Mouse (Mus musculus): ENCODE data around the gene Gm4498. TPM values are rescaled to one million over a fixed set of nuclear protein-coding genes. Genes with fewer than 3 reads are reported as not detected.

The Gm4498 gene
- not detected in 2 replicates for polyA plus RNA-seq (2015; fragmentation: Nextera tagmentation; extraction: Ambion mirVana)

GRCm38 (mm10) chr7:20233728-20234127 lies at the start of gene Gm4498:
Gene Gm4498 (minus strand): TSS chr7:20233828.

DNA sequence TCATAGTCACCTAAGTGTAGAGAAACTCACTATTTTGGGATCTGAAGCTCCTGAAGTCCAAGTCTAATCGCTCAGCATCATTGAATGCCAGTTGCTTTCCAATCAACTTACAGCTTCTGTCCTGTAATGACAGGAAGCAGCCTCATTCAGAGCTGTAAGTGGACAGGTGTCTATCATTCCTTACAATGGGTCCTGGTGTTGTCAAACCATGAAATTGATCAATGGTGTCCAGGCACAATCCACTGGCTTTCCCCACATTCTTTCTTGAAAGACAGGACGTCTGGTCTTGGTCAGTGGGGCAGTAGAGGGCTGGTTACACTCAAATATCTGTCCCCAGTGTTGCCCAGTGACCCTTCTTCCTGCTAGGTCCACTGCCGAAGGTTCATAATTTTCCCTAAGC lies 29.1 kb upstream of the Gm4498 start, which contains the start of gene Gm5890:
Gene Gm5890 (minus strand): TSS at position 101 of the 400 bp plus-strand sequence.

DNA sequence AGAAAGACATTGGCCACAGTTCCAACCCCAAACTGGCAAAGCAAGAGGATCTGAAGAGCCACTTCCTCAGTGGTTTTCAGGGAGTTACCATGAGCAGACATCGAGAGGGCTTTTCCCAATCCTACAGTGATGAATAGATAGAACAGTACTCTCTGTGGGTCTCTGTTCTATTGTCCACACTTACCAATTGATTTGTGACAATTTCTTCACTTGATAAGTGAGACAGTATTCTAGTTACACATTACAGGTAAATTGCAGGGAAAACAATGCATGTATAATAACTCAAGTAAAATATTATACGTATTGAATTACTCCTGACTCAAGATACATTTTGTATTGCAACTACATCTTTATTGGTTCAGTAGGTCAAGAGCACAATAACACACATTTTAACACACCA lies 28.1 kb downstream of the Gm4498 start, which contains the start of gene Gm6164:
Gene Gm6164 (minus strand): TSS at position 101 of the 400 bp plus-strand sequence.

GRCm38 (mm10) chr7:20193410-20193809 lies 40.2 kb downstream of the Gm4498 start, which contains the start of gene Vmn1r95:
Gene Vmn1r95 (plus strand): TSS chr7:20193710.

Other genes starting within 250 kb of the Gm4498 start
- gene Nlrp9b, start 242.4 kb downstream of the Gm4498 start, polyA plus RNA-seq (2015; fragmentation: Nextera tagmentation; extraction: Ambion mirVana) = not detected in 2 replicates
- gene Vmn1r91, start 134.1 kb downstream of the Gm4498 start, polyA plus RNA-seq (2015; fragmentation: Nextera tagmentation; extraction: Ambion mirVana) = not detected in 2 replicates
- gene Gm16442, start 111.2 kb downstream of the Gm4498 start, polyA plus RNA-seq (2015; fragmentation: Nextera tagmentation; extraction: Ambion mirVana) = not detected in 2 replicates
- not detected in 2 replicates for gene Vmn1r93, start 94.7 kb downstream of the Gm4498 start, polyA plus RNA-seq (2015; fragmentation: Nextera tagmentation; extraction: Ambion mirVana)
- not detected in 2 replicates for gene Vmn1r94, start 65.5 kb downstream of the Gm4498 start, polyA plus RNA-seq (2015; fragmentation: Nextera tagmentation; extraction: Ambion mirVana)
- not detected in 2 replicates for gene Vmn1r95, start 40.1 kb downstream of the Gm4498 start, polyA plus RNA-seq (2015; fragmentation: Nextera tagmentation; extraction: Ambion mirVana)
- not detected in 2 replicates for gene Gm6164, start 28.2 kb downstream of the Gm4498 start, polyA plus RNA-seq (2015; fragmentation: Nextera tagmentation; extraction: Ambion mirVana)
- not detected in 2 replicates for gene Gm5890, start 29.0 kb upstream of the Gm4498 start, polyA plus RNA-seq (2015; fragmentation: Nextera tagmentation; extraction: Ambion mirVana)
- not detected in 2 replicates for gene Gm4133, start 100.2 kb upstream of the Gm4498 start, polyA plus RNA-seq (2015; fragmentation: Nextera tagmentation; extraction: Ambion mirVana)
- gene Gm5728, start 141.6 kb upstream of the Gm4498 start, polyA plus RNA-seq (2015; fragmentation: Nextera tagmentation; extraction: Ambion mirVana) = not detected in 2 replicates
- gene Vmn1r100, start 184.1 kb upstream of the Gm4498 start, polyA plus RNA-seq (2015; fragmentation: Nextera tagmentation; extraction: Ambion mirVana) = not detected in 2 replicates
- gene Vmn1r101, start 208.8 kb upstream of the Gm4498 start, polyA plus RNA-seq (2015; fragmentation: Nextera tagmentation; extraction: Ambion mirVana) = not detected in 2 replicates
- not detected in 2 replicates for gene Gm10670, start 241.1 kb upstream of the Gm4498 start, polyA plus RNA-seq (2015; fragmentation: Nextera tagmentation; extraction: Ambion mirVana)

Measured in spleen, postnatal 0 days (tissue).